Mouse (Mus musculus) neural tube, embryonic 13.5 days (tissue): ENCODE results near the gene Lima1. TPM values are rescaled to one million over a fixed set of nuclear protein-coding genes. Genes with fewer than 3 reads are reported as not detected.
A peak's percentile ranks its signal among the peaks of the same experiment; 100 is the strongest.

ENCODE experiments used
- ATAC-seq: fragments of 200-750 bp; cut with Nextera tagmentation; 2 replicates; pipeline ENCODE4 v1.8.0; 2017; ENCODE audit warnings: low read depth, mild to moderate bottlenecking, moderate TSS enrichment, moderate library complexity
- H3K27ac ChIP-seq: fragments of 300-500 bp; sonication (generic); replicated peaks from 2 replicates; pipeline ENCODE4 v1.5.1; 2015; ENCODE audit warnings: moderate library complexity, mild to moderate bottlenecking, inconsistent platforms
- H3K27me3 ChIP-seq: fragments of 300-500 bp; sonication (generic); 2 replicates; pipeline ENCODE4 v1.6.1; 2015; ENCODE audit warnings: mild to moderate bottlenecking, inconsistent platforms
- H3K36me3 ChIP-seq: fragments of 300-500 bp; sonication (generic); 2 replicates; pipeline ENCODE4 v1.6.1; 2015; ENCODE audit warnings: mild to moderate bottlenecking, inconsistent platforms
- H3K4me1 ChIP-seq: fragments of 300-500 bp; sonication (generic); replicated peaks from 2 replicates; pipeline ENCODE4 v1.6.1; 2015; ENCODE audit warnings: inconsistent platforms
- H3K4me2 ChIP-seq: fragments of 300-500 bp; sonication (generic); 2 replicates; pipeline ENCODE4 v1.6.1; 2015; ENCODE audit warnings: inconsistent platforms, mild to moderate bottlenecking, moderate library complexity
- H3K4me3 ChIP-seq: fragments of 300-500 bp; sonication (generic); 2 replicates; pipeline ENCODE4 v1.5.1; 2015; ENCODE audit warnings: mild to moderate bottlenecking, inconsistent platforms
- H3K9ac ChIP-seq: fragments of 300-500 bp; sonication (generic); 2 replicates; pipeline ENCODE4 v1.6.1; 2015; ENCODE audit warnings: moderate library complexity, mild to moderate bottlenecking, inconsistent platforms
- H3K9me3 ChIP-seq: fragments of 300-500 bp; sonication (generic); 2 replicates; pipeline ENCODE4 v1.6.1; 2016; ENCODE audit warnings: inconsistent platforms
- WGBS: fragments of 180-500 bp; shearing (Covaris S2); methylation state at CpG from one replicate; pipeline ENCODE4 v1.1.7; 2015; 5-methylcytosine and 5-hydroxymethylcytosine counted together
- polyA plus RNA-seq: library from polyadenylated mRNA; unstranded; fragments of >200 nt; fragmentation: Nextera tagmentation; extraction: Ambion mirVana; gene quantifications from 2 replicates; pipeline ENCODE4 v1.2.1, GENCODE M21; 2015

Gene Lima1
- polyA plus RNA-seq, 1 experiment from 2014 or later: 28.4 TPM

- Histone ChIP-seq H3K4me2 (no peak overlapping the region), H3K9ac (no peak overlapping the region), H3K9me3 (no peaks in the 10 kb centered on the region), H3K27me3 (no peaks in the 10 kb centered on the region), H3K4me1 (peaks cover 8% of the 10 kb centered on the region), H3K4me3 (no peak overlapping the region), H3K27ac (no peak overlapping the region), H3K36me3 (no peaks in the 10 kb centered on the region)
- no peak for ATAC-seq
- WGBS: 75% methylated on average over 3 of the region's 3 CpGs
Measured at GRCm38 (mm10) chr15:99850265-99850664, 25.0 kb downstream of the Lima1 start.

DNA sequence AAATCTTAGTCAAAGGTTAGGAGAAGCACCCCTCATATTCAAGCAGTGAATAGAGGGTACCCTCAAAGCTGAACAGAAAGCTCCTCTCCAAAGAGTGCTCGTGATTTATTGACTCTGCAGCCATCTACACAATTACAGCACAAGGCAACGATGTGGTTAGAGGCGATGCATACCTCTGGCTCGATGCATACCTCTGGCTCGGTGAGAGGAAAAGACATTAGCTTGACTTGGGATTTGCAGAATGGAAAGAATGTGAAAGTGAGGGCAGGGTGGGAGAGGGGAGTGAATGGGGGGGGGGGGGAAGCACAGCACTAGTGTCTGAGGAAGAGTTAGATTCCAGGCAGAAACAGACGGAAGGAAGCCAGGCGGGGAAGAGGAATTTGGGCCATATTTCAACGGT, 27.3 kb downstream of the Lima1 start:
- Histone ChIP-seq H3K4me3 (no peak overlapping the region), H3K9ac (no peak overlapping the region), H3K36me3 (no peaks in the 10 kb centered on the region), H3K27me3 (no peaks in the 10 kb centered on the region), H3K27ac (no peak overlapping the region), H3K4me1 (peaks cover 8% of the 10 kb centered on the region), H3K9me3 (no peaks in the 10 kb centered on the region), H3K4me2 (no peak overlapping the region)
- no peak for ATAC-seq
- 37% methylated on average over 8 of the region's 8 CpGs for WGBS

DNA sequence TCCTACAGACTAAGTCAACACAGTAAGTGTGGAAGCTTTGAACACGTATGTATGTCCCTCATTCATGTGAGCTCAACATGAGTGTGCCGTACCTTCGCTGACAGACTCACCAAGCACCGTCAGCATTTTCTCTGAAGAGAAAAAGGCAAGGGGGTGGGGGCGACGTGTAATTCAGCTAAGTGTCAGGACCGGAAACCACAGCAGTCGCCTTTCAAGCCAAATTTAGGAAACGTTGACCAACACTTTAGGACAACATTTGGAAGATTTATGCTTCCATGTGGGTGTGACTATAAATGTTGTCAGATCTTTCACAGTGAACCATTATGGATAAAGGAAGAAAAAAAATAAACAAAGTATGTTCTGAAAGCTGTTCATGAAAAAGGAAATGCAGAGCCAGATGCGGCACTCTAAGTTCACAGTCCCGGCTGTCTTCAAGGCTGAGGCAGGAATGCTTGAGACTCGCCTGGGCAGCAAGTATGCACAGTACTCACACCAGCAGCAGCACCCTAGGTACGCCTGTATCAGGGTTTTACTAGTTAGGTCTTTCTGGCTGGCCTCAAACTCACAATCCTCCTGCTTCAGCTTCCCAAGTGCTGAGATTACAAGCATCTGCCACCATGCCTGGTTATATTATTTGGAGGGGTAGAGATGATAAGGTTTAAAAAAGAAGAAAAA, 27.9 kb downstream of the Lima1 start:
- WGBS: 69% methylated on average over 13 of the region's 13 CpGs
- H3K9me3 ChIP-seq: no peaks in the 10 kb centered on the region
- ATAC-seq: no peak

GRCm38 (mm10) chr15:99846633-99847032, 28.6 kb downstream of the Lima1 start:
- no peak for ATAC-seq
- H3K4me2 ChIP-seq: no peak overlapping the region
- no peaks in the 10 kb centered on the region for H3K9me3 ChIP-seq
- no peak overlapping the region for H3K27ac ChIP-seq
- H3K4me3 ChIP-seq: no peak overlapping the region
- H3K9ac ChIP-seq: no peak overlapping the region
- WGBS: 55% methylated on average over 6 of the region's 6 CpGs
- H3K36me3 ChIP-seq: peaks cover 8% of the 10 kb centered on the region
- no peaks in the 10 kb centered on the region for H3K27me3 ChIP-seq
- peaks cover 8% of the 10 kb centered on the region for H3K4me1 ChIP-seq

More for the DNA sequence above, 27.9 kb downstream of the Lima1 start:
- Histone ChIP-seq H3K4me1 (peaks cover 8% of the 10 kb centered on the region), H3K27me3 (no peaks in the 10 kb centered on the region), H3K4me2 (no peak overlapping the region), H3K4me3 (no peak overlapping the region), H3K9ac (no peak overlapping the region), H3K36me3 (0 out of 2 replicates have a peak, but pooled peaks cover under 1% of the 10 kb centered on the region), H3K27ac (0 out of 2 replicates have a peak overlapping the region, but pooled peaks have one; percentile 33)

DNA sequence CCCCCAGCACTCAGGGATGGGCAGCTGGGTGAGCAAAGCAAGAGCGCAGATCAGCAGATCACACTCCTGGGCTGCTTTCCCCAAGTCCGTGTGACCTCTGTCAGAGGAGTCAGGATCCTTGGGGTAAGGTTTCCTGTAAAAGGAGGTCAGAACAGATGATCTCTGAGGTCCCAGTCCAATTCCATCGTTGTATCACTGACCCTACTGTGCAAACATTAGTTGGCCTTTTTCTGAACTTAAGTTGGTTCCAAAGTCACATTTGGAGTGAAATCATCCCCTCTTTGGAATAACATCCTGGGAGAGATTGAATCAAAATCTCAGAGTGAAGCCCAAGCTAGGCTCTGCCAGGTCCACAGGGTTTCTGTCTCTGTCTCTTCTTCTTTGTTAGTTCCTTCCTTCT, 31.4 kb downstream of the Lima1 start:
- WGBS: 86% methylated on average over 3 of the region's 3 CpGs
- no peaks in the 10 kb centered on the region for H3K27me3 ChIP-seq
- H3K9ac ChIP-seq: no peak overlapping the region
- H3K4me2 ChIP-seq: no peak overlapping the region
- H3K9me3 ChIP-seq: no peaks in the 10 kb centered on the region
- H3K4me1 ChIP-seq: peaks cover 8% of the 10 kb centered on the region
- peaks cover 11% of the 10 kb centered on the region for H3K36me3 ChIP-seq
- no peak overlapping the region for H3K27ac ChIP-seq
- no peak for ATAC-seq
- no peak overlapping the region for H3K4me3 ChIP-seq

DNA sequence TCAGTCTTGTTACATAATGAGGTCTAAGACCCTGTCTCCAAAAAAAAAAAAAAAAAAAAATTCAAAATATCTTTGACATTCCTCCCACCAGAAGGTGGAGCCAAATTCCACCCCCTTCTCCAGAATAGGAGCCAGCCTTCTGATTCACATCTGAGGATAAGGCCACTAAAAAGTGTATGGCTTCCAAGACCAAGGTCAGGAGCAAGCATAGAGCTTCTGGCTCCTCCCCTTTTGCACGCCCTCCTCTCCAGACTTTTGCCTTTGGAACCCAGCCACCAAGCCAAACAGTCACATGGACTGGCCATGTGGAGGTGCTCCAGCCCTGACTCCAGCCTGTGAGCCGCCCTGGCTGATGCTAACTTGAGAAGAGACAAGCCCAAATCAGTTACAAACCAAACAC, 35.3 kb downstream of the Lima1 start:
- no peaks in the 10 kb centered on the region for H3K4me1 ChIP-seq
- H3K27me3 ChIP-seq: no peaks in the 10 kb centered on the region
- ATAC-seq: no peak
- H3K4me3 ChIP-seq: no peak overlapping the region
- H3K4me2 ChIP-seq: no peak overlapping the region
- H3K9ac ChIP-seq: no peak overlapping the region
- peaks cover 11% of the 10 kb centered on the region for H3K36me3 ChIP-seq
- no peak overlapping the region for H3K27ac ChIP-seq
- no peaks in the 10 kb centered on the region for H3K9me3 ChIP-seq
- WGBS: 91% methylated on average over 2 of the region's 2 CpGs

- 80% methylated on average over 13 of the region's 13 CpGs for WGBS
- Histone ChIP-seq H3K4me1 (no peaks in the 10 kb centered on the region), H3K27ac (no peak overlapping the region), H3K27me3 (no peaks in the 10 kb centered on the region), H3K9me3 (no peaks in the 10 kb centered on the region), H3K4me2 (no peak overlapping the region), H3K36me3 (peaks cover 11% of the 10 kb centered on the region), H3K4me3 (no peak overlapping the region), H3K9ac (no peak overlapping the region)
- ATAC-seq: no peak
Measured at GRCm38 (mm10) chr15:99839165-99839840, 36.0 kb downstream of the Lima1 start.

GRCm38 (mm10) chr15:99837561-99837960, 37.7 kb downstream of the Lima1 start:
- no peak overlapping the region for H3K27ac ChIP-seq
- H3K4me1 ChIP-seq: no peaks in the 10 kb centered on the region
- H3K36me3 ChIP-seq: peaks cover 11% of the 10 kb centered on the region
- H3K27me3 ChIP-seq: no peaks in the 10 kb centered on the region
- no peaks in the 10 kb centered on the region for H3K9me3 ChIP-seq
- H3K4me2 ChIP-seq: no peak overlapping the region
- H3K9ac ChIP-seq: no peak overlapping the region
- ATAC-seq: no peak
- WGBS: 88% methylated on average over 7 of the region's 7 CpGs
- no peak overlapping the region for H3K4me3 ChIP-seq

DNA sequence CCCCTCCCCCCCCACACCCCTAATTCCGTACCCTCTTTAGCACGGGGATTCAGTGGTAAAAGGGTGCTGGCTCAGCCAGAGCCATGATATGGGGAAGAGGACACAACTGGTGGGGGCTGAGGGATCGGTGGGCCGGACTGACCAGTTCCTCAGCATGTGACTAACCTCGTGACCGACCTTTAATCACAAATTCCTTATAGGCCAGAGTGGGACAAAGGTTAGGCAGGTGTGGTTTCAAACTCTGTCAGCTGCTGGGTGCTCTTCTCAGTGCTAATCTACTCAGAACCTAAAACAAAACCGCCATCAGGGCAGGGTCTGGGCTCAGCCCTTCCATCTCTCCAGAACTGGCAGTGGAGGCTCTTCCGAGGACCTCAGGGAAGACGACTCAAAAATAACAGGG, 40.1 kb downstream of the Lima1 start:
- no peak for ATAC-seq
- Histone ChIP-seq H3K9me3 (no peaks in the 10 kb centered on the region), H3K27me3 (no peaks in the 10 kb centered on the region), H3K4me2 (no peak overlapping the region), H3K27ac (no peak overlapping the region), H3K9ac (no peak overlapping the region), H3K36me3 (no peaks in the 10 kb centered on the region), H3K4me1 (no peaks in the 10 kb centered on the region), H3K4me3 (no peak overlapping the region)
- 77% methylated on average over 9 of the region's 9 CpGs for WGBS

DNA sequence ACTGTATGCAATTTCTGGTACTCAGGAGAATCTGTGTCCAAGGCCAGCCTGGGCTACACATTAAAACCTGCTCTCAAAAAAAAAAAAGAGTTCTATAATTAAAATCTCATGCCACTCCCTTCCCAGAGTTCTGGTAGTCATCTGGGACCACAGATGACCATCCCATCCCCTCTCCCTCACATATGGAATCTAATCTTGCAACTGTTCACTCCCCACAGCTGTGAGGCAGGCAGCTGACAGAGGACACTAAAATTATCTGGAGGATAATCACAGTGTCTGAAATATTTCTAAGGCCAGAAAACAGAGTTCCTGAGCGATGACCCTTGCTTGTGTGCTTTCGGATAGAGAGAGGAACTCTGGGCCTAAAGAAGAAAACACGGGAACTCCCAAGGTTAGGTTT, 40.6 kb downstream of the Lima1 start:
- H3K4me1 ChIP-seq: no peaks in the 10 kb centered on the region
- no peak overlapping the region for H3K27ac ChIP-seq
- no peak for ATAC-seq
- WGBS: 91% methylated on average over 3 of the region's 3 CpGs
- H3K27me3 ChIP-seq: no peaks in the 10 kb centered on the region
- H3K9me3 ChIP-seq: no peaks in the 10 kb centered on the region
- no peaks in the 10 kb centered on the region for H3K36me3 ChIP-seq
- H3K9ac ChIP-seq: no peak overlapping the region
- H3K4me2 ChIP-seq: no peak overlapping the region
- no peak overlapping the region for H3K4me3 ChIP-seq

DNA sequence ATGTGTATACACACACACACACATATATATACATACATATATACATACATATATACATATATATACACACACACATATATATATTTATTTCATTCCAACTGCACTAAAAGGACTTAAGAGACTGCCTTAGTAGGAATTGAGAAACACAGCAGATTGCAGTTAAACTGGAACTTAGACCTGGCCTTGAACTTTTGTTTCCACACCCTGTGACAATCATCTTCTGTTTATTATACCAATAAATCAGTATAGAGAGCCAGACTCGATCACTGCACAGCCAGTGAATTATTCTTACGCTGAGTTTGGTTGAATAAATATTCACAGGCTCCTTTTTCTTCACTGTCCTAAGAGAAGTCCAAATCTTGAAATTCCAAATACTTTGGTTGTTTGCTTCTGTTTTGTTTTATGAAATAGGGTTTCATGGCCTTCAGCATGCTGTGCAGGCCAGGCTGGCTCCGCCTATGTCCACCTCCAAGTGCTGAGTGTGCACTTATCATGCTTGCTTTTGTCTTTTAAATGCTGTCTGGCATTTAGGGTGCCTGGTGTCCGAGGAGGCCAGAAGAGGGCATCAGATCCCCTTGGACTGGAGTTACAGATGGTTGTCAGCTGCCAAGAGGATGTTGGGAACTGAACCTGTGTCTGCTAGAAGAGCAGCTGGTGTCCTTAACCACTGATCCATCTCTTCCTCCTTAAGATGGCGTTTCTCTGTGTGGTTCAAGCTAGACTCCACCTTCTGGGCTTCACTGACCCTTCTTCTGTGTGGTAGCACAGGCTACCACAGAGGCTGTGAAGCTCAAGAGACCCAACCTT, 41.4 kb downstream of the Lima1 start:
- Histone ChIP-seq H3K4me1 (no peaks in the 10 kb centered on the region), H3K4me3 (no peak overlapping the region), H3K9ac (no peak overlapping the region), H3K27me3 (no peaks in the 10 kb centered on the region), H3K36me3 (no peaks in the 10 kb centered on the region), H3K9me3 (no peaks in the 10 kb centered on the region), H3K4me2 (no peak overlapping the region), H3K27ac (no peak overlapping the region)
- ATAC-seq: no peak
- WGBS: 78% methylated on average over 5 of the region's 5 CpGs

DNA sequence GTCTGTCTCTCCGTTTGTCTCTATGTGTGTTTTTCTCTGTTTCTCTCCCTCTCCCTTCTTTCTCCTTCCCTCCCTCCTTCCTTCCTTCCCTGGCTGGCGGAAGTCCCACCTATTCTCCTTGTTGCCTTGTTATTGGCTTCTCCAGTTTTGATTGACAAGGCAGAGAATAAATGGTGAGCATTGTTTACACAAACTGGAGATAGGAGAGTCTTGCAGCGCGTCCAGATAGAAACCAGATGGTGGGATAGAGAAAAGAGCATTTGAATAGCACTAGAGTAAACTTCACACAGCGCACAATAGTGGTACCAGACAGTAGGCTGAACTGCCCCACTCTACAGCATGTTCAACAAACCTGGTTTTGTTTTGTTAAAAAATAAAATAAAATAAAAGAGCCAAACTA, 43.7 kb downstream of the Lima1 start:
- ATAC-seq: no peak
- Histone ChIP-seq H3K9ac (no peak overlapping the region), H3K9me3 (no peaks in the 10 kb centered on the region), H3K4me1 (peaks cover 2% of the 10 kb centered on the region), H3K4me2 (no peak overlapping the region), H3K27ac (no peak overlapping the region), H3K4me3 (no peak overlapping the region), H3K36me3 (no peaks in the 10 kb centered on the region), H3K27me3 (no peaks in the 10 kb centered on the region)
- 78% methylated on average over 5 of the region's 5 CpGs for WGBS
